Mouse (Mus musculus) adrenal gland, postnatal 14 days (tissue): ENCODE measurements around the gene Naip5. TPM values are rescaled to one million over a fixed set of nuclear protein-coding genes. Genes with fewer than 3 reads are reported as not detected.
"Not testable (repeated sequence)": the region's sequence is repeated elsewhere in the genome, so short reads cannot be mapped to it uniquely, and the experiment has no call there.

Source experiments
- DNase-seq: peaks from one replicate; pipeline ENCODE4 v3.0.0; 2021; ENCODE audit warnings: mixed read lengths
- long read RNA-seq, 2 experiments: library from polyadenylated mRNA; stranded (forward); transcript quantifications; one replicate each; pipeline ENCODE4 v2.0.0; 2021
- total RNA-seq: library from RNA; stranded (reverse); gene quantifications from 2 replicates; pipeline ENCODE4 v1.2.3, GENCODE M21; 2021

Gene Naip5
- total RNA-seq: 2.3 and 2.7 TPM in 2 replicates
- long read RNA-seq, experiment 1: 0 reads
- long read RNA-seq, experiment 2: 0 reads

DNA sequence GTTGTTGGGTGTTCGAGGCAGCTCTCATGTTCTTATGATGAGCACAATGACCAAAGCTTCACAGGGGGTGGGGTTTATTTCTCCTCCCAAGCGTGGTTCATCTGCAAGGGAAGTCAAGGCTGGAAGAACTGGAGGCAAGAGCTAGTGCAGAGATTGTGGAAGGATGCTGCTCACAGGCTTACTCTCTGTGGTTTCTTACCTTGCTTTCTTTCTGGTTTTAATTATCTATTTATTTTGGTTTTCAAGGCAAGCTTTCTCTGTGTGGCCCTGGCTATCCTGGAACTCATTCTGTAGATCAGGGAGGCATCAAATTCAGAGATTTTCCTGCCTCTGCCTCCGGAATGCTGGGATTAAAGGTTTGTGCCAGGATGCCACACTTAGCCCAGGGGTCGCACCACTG is at the start of gene Naip5:
Naip5 (minus strand) TSS at position 101 of the 400 bp plus-strand sequence.
- not testable (repeated sequence) for DNase-seq

DNA sequence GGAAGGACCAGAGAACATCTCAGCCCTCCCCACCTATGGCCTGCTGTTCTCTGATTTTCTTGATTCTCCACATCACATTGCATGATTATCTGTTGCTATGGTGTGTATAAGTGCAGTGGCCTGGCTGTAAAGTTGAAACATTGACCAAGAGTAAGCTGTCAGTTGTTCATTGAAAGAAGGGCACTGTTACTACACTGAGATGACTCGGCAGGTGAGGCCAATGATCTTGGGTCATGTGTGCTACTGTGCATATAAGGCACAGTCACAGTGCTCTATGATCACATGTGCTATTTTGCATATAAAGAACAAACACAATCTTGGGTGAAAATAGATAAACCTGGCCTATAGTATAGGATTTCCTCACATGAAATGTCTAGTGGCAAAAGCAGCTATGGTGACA is 38.5 kb upstream of the Naip5 start:
- no peak for DNase-seq

DNA sequence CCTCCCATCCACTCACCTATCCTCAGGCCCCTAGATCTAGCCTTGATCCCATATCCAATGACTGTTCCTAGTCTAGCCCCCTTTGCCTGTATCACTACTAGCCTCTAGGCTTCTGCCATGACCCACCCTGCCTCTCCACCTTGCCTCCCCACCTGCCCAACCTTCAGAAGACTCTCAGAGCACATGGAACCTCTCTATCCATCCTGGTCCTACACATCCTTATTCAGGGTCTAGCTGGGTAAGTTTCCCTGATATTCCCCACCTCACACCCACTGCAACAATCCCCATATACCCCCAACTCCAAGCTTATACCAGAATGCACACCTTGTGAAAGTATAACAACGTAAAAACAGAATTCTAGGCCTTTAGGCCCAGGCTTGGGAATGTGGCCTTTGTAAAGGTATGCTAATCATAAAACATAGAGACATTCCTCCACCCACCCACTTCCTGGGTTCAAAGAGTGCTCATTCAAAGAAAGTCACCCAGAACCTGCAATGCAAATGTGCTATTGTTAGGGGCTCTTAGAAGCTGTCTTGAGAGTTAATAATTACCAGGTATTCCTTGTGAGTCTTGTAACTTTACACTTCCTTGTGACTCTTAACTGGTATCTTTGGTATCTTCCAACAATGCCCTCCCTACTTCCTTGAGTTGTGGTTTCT is 25.5 kb upstream of the Naip5 start:
- DNase-seq: not testable (repeated sequence)

GRCm38 (mm10) chr13:100256996-100257395 is 10.9 kb upstream of the Naip5 start:
- not testable (repeated sequence) for DNase-seq

- DNase-seq: not testable (repeated sequence)
These were observed 9.8 kb upstream of the Naip5 start for GRCm38 (mm10) chr13:100255925-100256324.

DNA sequence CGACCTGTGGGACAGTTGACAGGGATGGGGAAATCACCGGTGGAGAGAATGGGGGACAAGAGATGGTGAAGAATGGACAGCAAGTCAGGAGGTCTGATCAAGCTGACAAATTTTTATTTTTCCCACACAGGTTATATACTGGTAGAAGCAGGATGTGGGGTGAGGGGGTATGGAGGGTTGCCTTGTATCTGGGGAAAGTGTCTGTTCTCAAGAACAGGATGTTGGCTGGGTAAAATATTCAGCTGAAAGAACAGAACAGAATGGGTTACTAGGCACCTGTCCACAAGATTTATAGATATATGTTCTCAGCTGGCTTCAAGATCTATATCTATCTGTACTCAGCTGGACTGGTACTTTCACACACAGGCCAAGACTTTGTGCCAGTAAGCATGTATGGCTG is 5.8 kb upstream of the Naip5 start:
- not testable (repeated sequence) for DNase-seq

- DNase-seq: peak; percentile 6
These were observed 885 bp upstream of the Naip5 start for GRCm38 (mm10) chr13:100246896-100247519.

- DNase-seq: peak; percentile 11
These were observed 2.4 kb downstream of the Naip5 start for GRCm38 (mm10) chr13:100243702-100244101.

DNA sequence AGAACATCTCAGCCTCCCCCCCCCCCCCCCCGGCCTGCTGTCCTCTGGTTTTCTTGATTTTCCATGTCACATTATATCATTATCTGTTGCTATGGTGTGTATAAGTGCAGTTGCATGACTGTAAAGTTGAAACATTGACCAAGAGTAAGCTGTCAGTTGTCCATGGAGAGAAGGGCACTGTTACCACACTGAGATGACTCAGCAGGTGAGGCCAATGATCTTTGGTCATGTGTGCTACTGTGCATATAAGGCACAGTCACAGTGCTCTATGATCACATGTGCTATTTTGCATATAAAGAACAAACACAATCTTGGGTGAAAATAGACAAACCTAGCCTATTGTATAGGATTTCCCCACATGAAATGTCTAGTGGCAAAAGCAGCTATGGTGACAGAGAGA is 32.4 kb downstream of the Naip5 start:
- not testable (repeated sequence) for DNase-seq

DNA sequence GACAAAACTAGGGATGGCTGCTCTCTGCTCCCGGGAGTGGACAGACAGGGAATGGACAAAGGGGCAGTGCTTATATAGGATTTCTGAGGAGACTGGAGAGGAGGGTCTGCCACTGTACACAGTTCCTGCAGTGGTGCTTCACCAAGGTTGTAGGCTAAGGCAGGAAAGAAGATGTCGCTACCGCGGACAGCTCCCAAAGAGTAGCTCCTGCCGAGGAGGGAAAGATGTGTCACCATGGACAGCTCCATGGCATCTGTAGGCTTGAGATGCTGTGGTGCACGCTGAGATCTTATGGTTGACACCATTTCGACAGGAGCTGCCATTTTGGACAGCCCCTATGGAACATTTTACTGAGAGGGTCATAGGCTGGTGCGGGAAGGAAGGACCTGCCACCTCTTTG is 35.6 kb downstream of the Naip5 start:
- DNase-seq: peak; percentile 81

GRCm38 (mm10) chr13:100203319-100203718 is 42.8 kb downstream of the Naip5 start:
- DNase-seq: no peak

GRCm38 (mm10) chr13:100201659-100202333 is 44.3 kb downstream of the Naip5 start, which contains the start of gene Naip2:
Gene Naip2, minus strand, starts transcription at chr13:100202092.
- DNase-seq: not testable (repeated sequence)

GRCm38 (mm10) chr13:100200778-100201177 is 45.3 kb downstream of the Naip5 start:
- DNase-seq: no peak

DNA sequence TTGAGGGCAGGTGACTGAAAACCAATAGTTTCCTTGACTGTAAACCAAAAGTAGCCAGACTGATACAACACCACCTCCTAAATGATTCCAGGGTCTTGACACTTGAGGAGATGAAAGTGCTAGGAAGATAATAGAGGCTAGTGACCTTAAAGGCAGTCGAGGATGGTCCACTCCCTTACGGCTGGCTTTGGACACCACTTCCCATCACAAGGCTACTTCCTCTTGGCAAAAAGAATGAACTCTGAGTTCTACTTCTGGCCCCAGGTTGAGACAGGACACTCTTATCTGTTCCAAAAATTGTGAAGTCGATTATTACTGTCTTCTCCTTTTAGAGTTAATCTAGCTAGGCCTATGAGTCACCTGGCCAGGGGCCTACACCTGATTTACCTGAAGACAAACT is 50.7 kb downstream of the Naip5 start:
- DNase-seq: no peak

- DNase-seq: not testable (repeated sequence)
These were observed 63.0 kb downstream of the Naip5 start for GRCm38 (mm10) chr13:100183111-100183510.

DNA sequence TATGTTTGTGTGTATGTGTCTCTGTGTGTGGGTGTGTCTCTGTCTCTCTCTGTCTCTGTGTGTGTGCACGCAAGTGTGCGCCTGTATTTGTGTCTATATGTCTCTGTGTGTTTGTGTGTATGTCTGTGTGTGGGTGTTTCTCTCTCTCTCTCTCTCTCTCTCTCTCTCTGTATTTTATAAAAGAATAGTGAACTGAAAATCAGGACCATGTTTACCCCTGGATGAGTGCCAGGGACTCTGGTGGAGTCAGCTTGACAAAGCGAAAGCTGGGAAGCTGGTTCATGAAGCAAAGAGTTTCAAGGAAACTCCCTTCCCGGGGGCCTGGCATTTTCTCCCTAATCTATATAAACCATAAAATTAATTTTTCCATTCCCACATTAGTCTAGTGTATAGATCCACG is 71.8 kb downstream of the Naip5 start:
- DNase-seq: peak; percentile 14

GRCm38 (mm10) chr13:100166378-100166777 is 79.7 kb downstream of the Naip5 start:
- not testable (repeated sequence) for DNase-seq

DNA sequence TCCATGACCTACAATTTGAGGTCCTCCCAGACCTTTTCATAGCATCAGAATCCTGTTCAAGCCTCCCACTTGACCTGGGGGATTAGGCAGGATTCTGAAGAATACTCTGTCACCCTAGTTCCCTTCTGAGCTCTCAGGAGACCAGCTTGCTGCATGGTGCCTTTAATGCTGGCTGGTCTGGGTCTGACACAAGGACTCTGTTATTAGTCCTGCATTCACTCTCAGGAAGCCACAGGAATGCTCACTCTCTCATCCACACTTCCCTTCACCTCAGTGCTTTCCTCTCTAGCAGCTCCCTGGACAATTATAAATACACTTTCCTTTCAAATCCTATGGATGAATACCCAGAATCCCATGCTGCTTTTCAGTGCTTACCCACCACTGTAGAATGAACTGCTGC is 83.7 kb downstream of the Naip5 start:
- DNase-seq: not testable (repeated sequence)

Other genes starting within 250 kb of the Naip5 start
- gene Mccc2, start 230.7 kb downstream of the Naip5 start, total RNA-seq: 76.8 and 82.5 TPM in 2 replicates
- gene Bdp1, start 142.3 kb downstream of the Naip5 start, total RNA-seq: 34.4 and 36.5 TPM in 2 replicates
- 25.4 and 27.0 TPM in 2 replicates for gene Serf1, start 138.3 kb downstream of the Naip5 start, total RNA-seq
- gene Smn1, start 121.5 kb downstream of the Naip5 start, total RNA-seq: 28.2 and 37.0 TPM in 2 replicates
- 1.1 and 1.5 TPM in 2 replicates for gene Naip2, start 44.2 kb downstream of the Naip5 start, total RNA-seq
- gene Naip6, start 71.4 kb upstream of the Naip5 start, total RNA-seq: 0.30 and 0.75 TPM in 2 replicates
- 0.07 and 0.26 TPM in 2 replicates for gene Naip1, start 206.5 kb upstream of the Naip5 start, total RNA-seq
- 29.1 and 31.8 TPM in 2 replicates for gene Gtf2h2, start 246.3 kb upstream of the Naip5 start, total RNA-seq